Mouse (Mus musculus) heart, postnatal 0 days (tissue): ENCODE results near the gene Cmip.

Experiments
- CTCF ChIP-seq: IDR thresholded peaks from 2 replicates; pipeline ENCODE4 v1.5.1; 2016; ENCODE audit warnings: antibody characterized with exemption, control low read depth, low read depth
- EP300 ChIP-seq: IDR thresholded peaks from 2 replicates; pipeline ENCODE4 v1.6.1; 2016; ENCODE audit warnings: antibody characterized with exemption, low read depth

- TF ChIP-seq CTCF (no peak), EP300 (no peak)
Observed at GRCm38 (mm10) chr8:117344899-117345298, 88.0 kb downstream of the Cmip start.
